Mouse (Mus musculus): ENCODE measurements at regions not wholly inside any gene's neighbourhood (a gene's known extent, or its start where the extent isn't known, plus 50 kb on each side); places are given as distances from the start of the nearest gene placed in this dataset.

DNA sequence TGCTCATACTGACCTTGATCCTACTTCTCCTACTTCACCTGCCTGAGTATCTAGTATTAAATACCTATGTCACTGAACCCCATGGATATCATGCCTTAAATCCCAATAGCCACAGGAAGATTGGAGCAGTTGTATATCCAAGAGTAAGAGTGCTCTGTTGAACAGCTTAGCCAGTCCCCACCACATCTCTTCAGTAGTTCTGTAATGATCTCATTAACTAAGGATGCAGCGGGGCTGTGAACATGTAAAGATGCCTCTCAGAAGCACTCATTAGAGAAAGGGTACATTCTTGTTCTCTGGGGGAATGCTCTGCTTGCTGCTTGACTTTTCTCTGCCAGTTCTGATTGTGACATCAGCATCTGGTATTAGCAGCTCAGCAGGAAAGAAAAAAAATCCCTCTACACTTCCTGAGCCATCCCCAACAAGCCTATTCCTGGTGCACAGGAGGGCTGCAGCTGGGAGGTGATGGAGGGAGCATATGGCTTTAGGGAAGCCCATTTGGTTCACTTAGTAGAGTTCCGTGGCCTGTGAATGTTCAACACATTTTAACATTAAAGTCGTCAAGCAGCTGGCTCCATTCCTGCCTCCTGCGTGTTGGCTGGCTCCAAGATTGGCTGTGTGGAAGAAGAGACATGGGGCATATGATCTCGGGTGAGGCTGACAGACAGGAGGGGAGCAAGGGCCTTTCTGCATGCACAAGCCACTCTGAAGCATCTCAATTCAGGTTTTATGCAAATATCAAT is 613.1 kb upstream of the Auts2 start:
- H3K9me3 ChIP-seq (ENCODE audit: control insufficient read depth, low read length) = 0 out of 2 replicates have a peak, but pooled peaks cover 6% of the 10 kb centered on the region
- H3K4me3 ChIP-seq (ENCODE audit: low read depth, low read length) = no peak overlapping the region
- ATAC-seq (ENCODE audit: low read depth) = no peak
- H3K4me1 ChIP-seq (ENCODE audit: control insufficient read depth, insufficient read depth, low read length) = no peaks in the 10 kb centered on the region
- H3K27ac ChIP-seq (replicated peaks; ENCODE audit: low read depth, low read length) = no peak overlapping the region
- H3K27me3 ChIP-seq (replicated peaks; ENCODE audit: control insufficient read depth, insufficient read depth, low read length) = no peaks in the 10 kb centered on the region
- no peak overlapping the region for H3K4me2 ChIP-seq (ENCODE audit: low read depth, low read length)
- 49% methylated on average over 5 of the region's 5 CpGs for WGBS
- no peaks in the 10 kb centered on the region for H3K36me3 ChIP-seq (ENCODE audit: control insufficient read depth, insufficient read depth, low read length)
- DNase-seq (ENCODE audit: low spot score) = peak; percentile 63
- H3K9ac ChIP-seq (ENCODE audit: low read depth, low read length) = no peak overlapping the region

DNA sequence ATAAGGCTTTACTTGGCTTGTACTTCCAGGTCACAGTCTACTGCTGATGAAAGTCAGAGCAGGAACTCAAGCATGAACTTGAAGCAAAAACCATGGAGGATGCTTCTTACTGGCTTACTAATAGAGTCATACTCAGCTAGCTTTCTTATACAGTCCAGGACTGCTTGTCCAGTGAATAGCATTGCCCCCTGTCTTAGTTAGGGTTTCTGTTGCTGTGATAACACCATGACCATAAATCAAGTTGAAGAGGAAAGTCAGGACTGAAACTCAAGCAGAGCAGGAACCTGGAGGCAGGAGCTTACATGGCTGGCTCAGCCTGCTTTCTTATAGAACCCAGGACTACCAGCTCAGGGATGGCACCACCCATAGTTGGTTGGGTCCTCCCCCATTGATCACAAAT is 602.9 kb upstream of the Auts2 start:
- no peak overlapping the region for H3K9ac ChIP-seq (ENCODE audit: low read depth, low read length)
- no peak overlapping the region for H3K4me3 ChIP-seq (ENCODE audit: low read depth, low read length)
- no peaks in the 10 kb centered on the region for H3K36me3 ChIP-seq (ENCODE audit: control insufficient read depth, insufficient read depth, low read length)
- H3K9me3 ChIP-seq (ENCODE audit: control insufficient read depth, low read length) = peaks cover 8% of the 10 kb centered on the region; the same call in 1 of the 2 replicates
- H3K4me2 ChIP-seq (ENCODE audit: low read depth, low read length) = no peak overlapping the region
- no peak overlapping the region for H3K27ac ChIP-seq (replicated peaks; ENCODE audit: low read depth, low read length)
- H3K27me3 ChIP-seq (replicated peaks; ENCODE audit: control insufficient read depth, insufficient read depth, low read length) = no peaks in the 10 kb centered on the region
- no peaks in the 10 kb centered on the region for H3K4me1 ChIP-seq (ENCODE audit: control insufficient read depth, insufficient read depth, low read length)
- ATAC-seq (ENCODE audit: low read depth) (no peak), DNase-seq (ENCODE audit: low spot score) (no peak)

DNA sequence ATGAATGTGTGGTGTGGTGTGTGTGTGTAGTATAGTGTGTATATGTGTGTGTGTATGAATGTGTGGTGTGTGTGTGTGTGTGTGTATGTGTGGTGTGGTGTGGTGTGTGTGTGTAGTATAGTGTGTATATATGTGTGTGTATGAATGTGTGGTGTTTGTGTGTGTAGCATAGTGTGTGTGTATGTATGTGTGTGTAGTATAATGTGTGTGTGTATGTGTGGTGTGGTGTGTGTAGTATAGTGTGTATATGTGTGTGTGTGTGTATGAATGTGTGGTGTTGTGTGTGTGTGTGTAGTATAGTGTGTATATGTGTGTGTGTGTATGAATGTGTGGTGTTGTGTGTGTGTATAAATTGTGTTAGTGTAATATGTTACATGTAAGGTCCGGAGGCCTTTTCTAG is 600.5 kb upstream of the Auts2 start:
- H3K27me3 ChIP-seq (replicated peaks; ENCODE audit: control insufficient read depth, insufficient read depth, low read length) = no peaks in the 10 kb centered on the region
- no peak overlapping the region for H3K4me2 ChIP-seq (ENCODE audit: low read depth, low read length)
- H3K4me1 ChIP-seq (ENCODE audit: control insufficient read depth, insufficient read depth, low read length) = no peaks in the 10 kb centered on the region
- WGBS = 100% methylated on average over 1 of the region's 1 CpGs
- H3K9me3 ChIP-seq (ENCODE audit: control insufficient read depth, low read length) = peaks cover 8% of the 10 kb centered on the region; the same call in 1 of the 2 replicates
- no peak overlapping the region for H3K4me3 ChIP-seq (ENCODE audit: low read depth, low read length)
- H3K9ac ChIP-seq (ENCODE audit: low read depth, low read length) = no peak overlapping the region
- ATAC-seq (ENCODE audit: low read depth) (no peak), DNase-seq (ENCODE audit: low spot score) (no peak)
- H3K27ac ChIP-seq (replicated peaks; ENCODE audit: low read depth, low read length) = no peak overlapping the region
- no peaks in the 10 kb centered on the region for H3K36me3 ChIP-seq (ENCODE audit: control insufficient read depth, insufficient read depth, low read length)

DNA sequence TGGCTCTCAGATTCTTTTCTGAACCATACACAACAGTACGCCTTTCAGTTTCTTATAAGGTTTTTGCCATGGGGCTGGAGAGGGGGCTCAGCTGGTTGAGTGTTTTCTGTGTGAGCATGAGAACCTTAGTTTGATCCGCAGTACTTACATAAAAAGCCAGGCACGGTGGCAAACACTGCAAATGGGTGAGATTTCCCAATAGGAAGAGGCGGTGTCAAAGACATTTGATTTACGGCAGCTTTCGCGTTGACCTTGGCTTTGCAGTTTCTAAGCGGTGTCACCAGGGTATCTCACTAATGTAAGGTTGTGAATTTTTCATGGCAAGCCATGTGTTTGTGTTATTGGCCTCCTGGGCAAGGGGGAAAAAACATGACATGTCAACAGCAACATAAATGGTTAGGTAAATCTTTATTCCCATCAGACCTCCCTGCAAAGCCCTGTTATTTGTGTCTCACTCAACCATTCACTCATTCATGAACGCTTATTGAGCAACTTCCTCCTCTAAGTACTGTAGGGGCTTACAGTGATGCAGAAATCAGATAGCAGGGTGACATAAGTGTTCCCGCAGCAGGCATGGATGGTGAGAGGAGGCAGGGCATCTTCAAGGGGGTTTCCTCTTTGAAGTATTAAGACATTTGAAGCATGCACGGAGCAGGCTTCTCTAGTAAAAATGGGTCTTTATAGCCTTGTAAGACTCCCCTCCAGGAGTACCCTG is 599.4 kb upstream of the Auts2 start:
- Histone ChIP-seq H3K27me3 (replicated peaks; ENCODE audit: control insufficient read depth, insufficient read depth, low read length) (no peaks in the 10 kb centered on the region), H3K9ac (ENCODE audit: low read depth, low read length) (no peak overlapping the region), H3K4me3 (ENCODE audit: low read depth, low read length) (no peak overlapping the region), H3K4me2 (ENCODE audit: low read depth, low read length) (no peak overlapping the region), H3K27ac (replicated peaks; ENCODE audit: low read depth, low read length) (no peak overlapping the region), H3K4me1 (ENCODE audit: control insufficient read depth, insufficient read depth, low read length) (no peaks in the 10 kb centered on the region), H3K9me3 (ENCODE audit: control insufficient read depth, low read length) (peaks cover 8% of the 10 kb centered on the region; the same call in 1 of the 2 replicates), H3K36me3 (ENCODE audit: control insufficient read depth, insufficient read depth, low read length) (no peaks in the 10 kb centered on the region)
- WGBS = 73% methylated on average over 11 of the region's 11 CpGs
- no peak for DNase-seq (ENCODE audit: low spot score)
- ATAC-seq (ENCODE audit: low read depth) = no peak

DNA sequence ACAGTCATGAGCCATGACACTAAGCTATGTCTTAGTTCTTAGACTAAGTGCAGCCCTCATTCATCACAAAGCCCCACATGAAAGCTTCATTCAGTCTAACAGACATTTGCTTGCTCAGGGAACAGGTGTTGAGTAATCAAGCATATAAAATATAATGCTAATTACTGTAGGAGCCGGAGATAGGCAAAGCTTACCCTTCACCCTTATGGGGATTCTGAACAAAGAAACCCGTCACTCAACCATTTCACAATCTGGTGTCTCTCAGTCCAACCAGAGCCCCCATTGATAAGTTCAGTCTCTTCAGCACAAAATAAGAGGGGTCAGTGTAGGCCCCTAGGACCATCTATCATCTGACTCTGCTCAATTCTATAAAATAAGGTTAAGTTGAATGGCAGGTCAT is 587.9 kb upstream of the Auts2 start:
- Histone ChIP-seq H3K4me3 (ENCODE audit: low read depth, low read length) (no peak overlapping the region), H3K4me2 (ENCODE audit: low read depth, low read length) (no peak overlapping the region), H3K27me3 (replicated peaks; ENCODE audit: control insufficient read depth, insufficient read depth, low read length) (no peaks in the 10 kb centered on the region), H3K9me3 (ENCODE audit: control insufficient read depth, low read length) (0 out of 2 replicates have a peak, but pooled peaks cover 3% of the 10 kb centered on the region), H3K9ac (ENCODE audit: low read depth, low read length) (no peak overlapping the region), H3K27ac (replicated peaks; ENCODE audit: low read depth, low read length) (no peak overlapping the region), H3K36me3 (ENCODE audit: control insufficient read depth, insufficient read depth, low read length) (no peaks in the 10 kb centered on the region), H3K4me1 (ENCODE audit: control insufficient read depth, insufficient read depth, low read length) (no peaks in the 10 kb centered on the region)
- no peak for DNase-seq (ENCODE audit: low spot score)
- ATAC-seq (ENCODE audit: low read depth) = no peak
- WGBS = 80% methylated on average over 2 of the region's 2 CpGs

DNA sequence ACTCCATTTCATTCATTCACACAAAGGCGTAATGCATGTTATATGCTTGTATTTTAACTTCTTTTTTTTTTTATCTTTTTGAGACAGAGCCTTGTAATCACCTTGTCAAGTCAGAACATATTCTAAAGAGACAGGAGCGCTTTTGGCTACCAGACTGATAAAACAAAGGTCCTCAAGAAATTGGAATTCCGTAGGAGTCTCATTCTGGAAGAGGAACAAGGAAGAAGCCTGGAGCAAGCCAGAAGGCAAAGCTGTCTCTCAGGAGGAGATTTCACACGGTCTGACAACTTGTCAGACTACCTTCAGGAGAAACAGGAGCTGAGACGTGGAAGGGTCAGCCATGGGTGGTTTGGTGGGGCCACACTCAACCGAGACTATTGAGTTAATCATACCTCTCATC is 587.2 kb upstream of the Auts2 start:
- H3K9me3 ChIP-seq (ENCODE audit: control insufficient read depth, low read length) = 0 out of 2 replicates have a peak, but pooled peaks cover 3% of the 10 kb centered on the region
- ATAC-seq (ENCODE audit: low read depth) = no peak
- no peaks in the 10 kb centered on the region for H3K4me1 ChIP-seq (ENCODE audit: control insufficient read depth, insufficient read depth, low read length)
- no peaks in the 10 kb centered on the region for H3K36me3 ChIP-seq (ENCODE audit: control insufficient read depth, insufficient read depth, low read length)
- no peak overlapping the region for H3K27ac ChIP-seq (replicated peaks; ENCODE audit: low read depth, low read length)
- DNase-seq (ENCODE audit: low spot score) = no peak
- WGBS = 68% methylated on average over 6 of the region's 6 CpGs
- no peak overlapping the region for H3K9ac ChIP-seq (ENCODE audit: low read depth, low read length)
- H3K27me3 ChIP-seq (replicated peaks; ENCODE audit: control insufficient read depth, insufficient read depth, low read length) = no peaks in the 10 kb centered on the region
- no peak overlapping the region for H3K4me2 ChIP-seq (ENCODE audit: low read depth, low read length)
- no peak overlapping the region for H3K4me3 ChIP-seq (ENCODE audit: low read depth, low read length)

DNA sequence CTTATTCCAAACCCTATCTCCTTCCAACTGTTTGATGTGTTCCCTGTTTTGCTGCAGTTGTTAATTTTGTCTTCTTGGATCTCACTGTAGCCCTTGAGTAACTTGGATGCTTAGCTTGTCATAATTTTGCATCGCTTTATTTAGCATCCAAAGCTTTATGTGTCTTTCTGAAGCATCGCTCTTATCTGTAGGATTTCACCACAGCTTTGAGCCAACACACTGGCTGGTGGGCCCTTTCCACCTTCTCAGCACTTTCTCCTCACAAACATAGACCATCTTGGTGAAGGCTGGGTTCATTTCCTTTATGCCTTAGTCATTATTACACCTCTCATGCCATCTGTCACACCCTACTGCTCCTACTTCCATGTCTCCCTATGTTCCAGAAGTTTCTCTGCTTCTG is 581.1 kb upstream of the Auts2 start:
- Histone ChIP-seq H3K4me3 (ENCODE audit: low read depth, low read length) (no peak overlapping the region), H3K4me1 (ENCODE audit: control insufficient read depth, insufficient read depth, low read length) (no peaks in the 10 kb centered on the region), H3K27ac (replicated peaks; ENCODE audit: low read depth, low read length) (no peak overlapping the region), H3K4me2 (ENCODE audit: low read depth, low read length) (no peak overlapping the region), H3K36me3 (ENCODE audit: control insufficient read depth, insufficient read depth, low read length) (no peaks in the 10 kb centered on the region), H3K9me3 (ENCODE audit: control insufficient read depth, low read length) (no peaks in the 10 kb centered on the region), H3K27me3 (replicated peaks; ENCODE audit: control insufficient read depth, insufficient read depth, low read length) (no peaks in the 10 kb centered on the region), H3K9ac (ENCODE audit: low read depth, low read length) (no peak overlapping the region)
- DNase-seq (ENCODE audit: low spot score) (no peak), ATAC-seq (ENCODE audit: low read depth) (no peak)
- 92% methylated on average over 2 of the region's 2 CpGs for WGBS

DNA sequence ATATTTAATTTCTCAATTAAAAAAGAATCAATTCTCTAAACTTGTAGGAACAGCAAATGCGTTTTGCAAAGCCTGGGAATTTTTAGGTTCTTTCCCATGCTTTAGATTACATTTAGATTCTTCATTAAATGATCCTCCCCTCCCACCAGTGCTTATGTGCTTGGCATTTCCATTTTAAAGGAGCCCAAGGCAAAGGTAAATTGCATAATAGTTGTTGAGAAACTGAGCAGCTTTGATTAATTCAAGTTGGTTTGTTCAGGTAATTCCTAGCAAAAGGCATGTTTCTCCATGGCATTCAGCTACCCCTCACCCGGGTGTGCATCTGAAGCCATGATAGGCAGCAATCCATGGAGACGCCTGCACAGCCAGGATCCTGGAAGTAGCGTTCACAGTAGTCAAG is 570.8 kb upstream of the Auts2 start:
- Histone ChIP-seq H3K4me2 (ENCODE audit: low read depth, low read length) (no peak overlapping the region), H3K9ac (ENCODE audit: low read depth, low read length) (no peak overlapping the region), H3K36me3 (ENCODE audit: control insufficient read depth, insufficient read depth, low read length) (no peaks in the 10 kb centered on the region), H3K27me3 (replicated peaks; ENCODE audit: control insufficient read depth, insufficient read depth, low read length) (no peaks in the 10 kb centered on the region), H3K4me3 (ENCODE audit: low read depth, low read length) (no peak overlapping the region), H3K4me1 (ENCODE audit: control insufficient read depth, insufficient read depth, low read length) (no peaks in the 10 kb centered on the region), H3K9me3 (ENCODE audit: control insufficient read depth, low read length) (no peaks in the 10 kb centered on the region), H3K27ac (replicated peaks; ENCODE audit: low read depth, low read length) (no peak overlapping the region)
- WGBS = 87% methylated on average over 4 of the region's 4 CpGs
- ATAC-seq (ENCODE audit: low read depth) = no peak
- no peak for DNase-seq (ENCODE audit: low spot score)

DNA sequence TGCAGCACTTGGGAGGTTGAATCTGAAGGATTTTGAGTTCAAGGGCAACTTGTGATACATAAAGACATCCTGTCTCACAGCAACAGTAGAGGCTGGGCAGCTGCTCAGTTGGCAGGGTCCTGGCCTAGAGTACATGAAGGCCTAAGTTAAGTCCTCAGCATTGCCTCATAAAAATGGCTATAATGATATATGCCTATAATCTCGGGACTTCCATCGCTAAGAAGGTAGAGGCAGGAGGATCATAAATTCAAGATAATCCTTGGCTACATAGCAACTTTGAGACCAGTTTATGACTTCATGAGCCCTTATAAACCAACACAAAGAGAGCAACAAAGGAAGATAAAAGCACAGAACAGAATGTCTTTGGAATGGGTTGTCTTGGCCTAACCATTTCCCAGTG is 570.0 kb upstream of the Auts2 start:
- no peaks in the 10 kb centered on the region for H3K27me3 ChIP-seq (replicated peaks; ENCODE audit: control insufficient read depth, insufficient read depth, low read length)
- H3K9me3 ChIP-seq (ENCODE audit: control insufficient read depth, low read length) = no peaks in the 10 kb centered on the region
- H3K4me3 ChIP-seq (ENCODE audit: low read depth, low read length) = no peak overlapping the region
- no peak for DNase-seq (ENCODE audit: low spot score)
- H3K4me2 ChIP-seq (ENCODE audit: low read depth, low read length) = no peak overlapping the region
- 94% methylated on average over 2 of the region's 2 CpGs for WGBS
- H3K27ac ChIP-seq (replicated peaks; ENCODE audit: low read depth, low read length) = no peak overlapping the region
- no peak for ATAC-seq (ENCODE audit: low read depth)
- no peaks in the 10 kb centered on the region for H3K36me3 ChIP-seq (ENCODE audit: control insufficient read depth, insufficient read depth, low read length)
- no peak overlapping the region for H3K9ac ChIP-seq (ENCODE audit: low read depth, low read length)
- no peaks in the 10 kb centered on the region for H3K4me1 ChIP-seq (ENCODE audit: control insufficient read depth, insufficient read depth, low read length)
